Mouse (Mus musculus): ENCODE measurements around the gene Sp2.

DNA sequence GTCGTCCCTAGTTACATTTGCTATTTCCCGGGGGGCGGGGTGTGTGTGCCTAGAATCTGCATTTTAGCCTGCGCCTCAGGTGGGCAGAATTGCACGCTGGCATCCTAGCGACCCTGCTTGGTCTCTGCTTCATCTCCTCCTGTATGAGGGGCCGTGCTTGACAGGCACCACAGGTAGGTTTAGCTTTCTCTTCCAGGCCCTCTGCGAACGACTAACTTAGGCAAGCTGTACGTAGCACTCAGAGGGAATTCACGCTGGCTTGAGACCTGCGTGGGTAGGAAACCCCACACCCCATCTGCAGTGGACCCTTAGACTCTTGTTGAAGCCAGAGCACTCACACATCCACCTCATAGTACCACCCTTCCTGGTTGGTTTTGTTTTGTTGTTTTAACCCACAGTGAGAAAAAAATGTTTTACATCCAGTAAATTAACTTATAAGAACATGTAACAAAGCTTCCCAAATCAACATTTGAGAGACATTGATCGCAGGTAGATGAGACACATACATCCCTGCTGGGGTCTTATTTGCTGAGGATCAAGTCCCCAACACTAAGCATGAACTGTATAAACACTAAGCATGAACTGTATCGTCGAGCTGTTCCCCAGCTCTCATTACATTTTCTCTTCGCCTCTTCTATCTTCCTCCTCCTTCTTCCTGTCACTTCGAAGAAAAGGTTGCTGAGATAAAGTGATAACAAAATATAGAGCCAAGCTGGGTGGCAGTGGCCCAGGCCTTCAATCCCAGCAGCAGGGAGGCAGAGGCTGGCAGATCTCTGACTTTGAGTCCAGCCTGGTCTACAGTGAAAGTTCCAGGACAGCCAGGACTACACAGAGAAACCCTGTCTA, 4.1 kb downstream of the Sp2 start:
- TF ChIP-seq CTCF (conservative IDR thresholded peaks at IDR 0.05; ENCODE audit: low read length) (no peak), NANOG (IDR thresholded peaks at IDR 0.05; ENCODE audit: borderline replicate concordance, low read length) (no peak)
